Mouse (Mus musculus) gastrocnemius, postnatal 36 days (tissue): ENCODE data around the gene Dhx34. TPM values are rescaled to one million over a fixed set of nuclear protein-coding genes. Genes with fewer than 3 reads are reported as not detected.
A peak's percentile ranks its signal among the peaks of the same experiment; 100 is the strongest.

Experiments used
- DNase-seq, 2 experiments: peaks; one replicate each; pipeline ENCODE4 v3.0.0; 2022
- intact Hi-C: fragments of 180-260 bp; cut with DNase I; formaldehyde crosslinking; loops from one replicate; pipeline ENCODE4 v1.15.1; 2025
- total RNA-seq, 2 experiments: library from RNA; stranded (reverse); gene quantifications; 2 replicates each; pipeline ENCODE4 v1.2.3; 2021

Gene Dhx34
- total RNA-seq, 2 experiments from 2014 or later: 3.1 to 4.5 TPM

GRCm38 (mm10) chr7:16174597-16175541, 47.0 kb downstream of the Dhx34 start, which contains the start of gene Meis3:
Meis3 (plus strand) TSS chr7:16175090.
- intact Hi-C loops: no loop called here
- DNase-seq: peak in 1 of 2 experiments; percentile 39

- DNase-seq: no peak
- intact Hi-C loops: no loop called here
These were observed 48.7 kb downstream of the Dhx34 start for GRCm38 (mm10) chr7:16173146-16173545.

- intact Hi-C loops: no loop called here
- DNase-seq: no peak
These were observed 49.2 kb downstream of the Dhx34 start for GRCm38 (mm10) chr7:16172586-16173140.

GRCm38 (mm10) chr7:16172141-16172581, 49.7 kb downstream of the Dhx34 start:
- DNase-seq: no peak
- intact Hi-C loops: no loop called here

GRCm38 (mm10) chr7:16162036-16162435, 59.8 kb downstream of the Dhx34 start:
- intact Hi-C loops: no loop called here
- no peak for DNase-seq

- intact Hi-C loops: no loop called here
- no peak for DNase-seq
These were observed 60.5 kb downstream of the Dhx34 start for GRCm38 (mm10) chr7:16161302-16161701.

- no peak for DNase-seq
- intact Hi-C loops: no loop called here
These were observed 61.1 kb downstream of the Dhx34 start for GRCm38 (mm10) chr7:16160702-16161101.

GRCm38 (mm10) chr7:16158735-16159134, 63.1 kb downstream of the Dhx34 start:
- intact Hi-C loops: no loop called here
- no peak for DNase-seq

GRCm38 (mm10) chr7:16156105-16156714, 65.6 kb downstream of the Dhx34 start:
- intact Hi-C loops: no loop called here
- DNase-seq: no peak

- DNase-seq: no peak
- intact Hi-C loops: no loop called here
These were observed 66.5 kb downstream of the Dhx34 start for GRCm38 (mm10) chr7:16155132-16155872.

GRCm38 (mm10) chr7:16153522-16153921, 68.3 kb downstream of the Dhx34 start:
- intact Hi-C loops: loop anchor here (1.0 to 2.0 kb wide), 2 partner anchors 58 to 93 kb away; partner anchors contain the start of gene Zfp541
- DNase-seq: no peak

- intact Hi-C loops: no loop called here
- DNase-seq: no peak
These were observed 71.4 kb downstream of the Dhx34 start for GRCm38 (mm10) chr7:16150191-16151145.

GRCm38 (mm10) chr7:16149241-16149640, 72.6 kb downstream of the Dhx34 start:
- DNase-seq: no peak
- intact Hi-C loops: loop anchor here (5.0 to 10.0 kb wide), 3 partner anchors 33 to 172 kb away; no protein-coding TSS in a partner anchor

GRCm38 (mm10) chr7:16147643-16148042, 74.2 kb downstream of the Dhx34 start:
- intact Hi-C loops: loop anchor here (5.0 to 10.0 kb wide), 3 partner anchors 35 to 170 kb away; no protein-coding TSS in a partner anchor
- DNase-seq: peak; percentile 33 to 42

Other genes with a start within 250 kb of the Dhx34 start
- 1 to 10 TPM; 4.5 to 6.6 TPM for gene Bicra, start 174.1 kb downstream of the Dhx34 start, total RNA-seq
- gene Zfp541, start 160.2 kb downstream of the Dhx34 start, total RNA-seq: not detected
- gene Napa, start 123.6 kb downstream of the Dhx34 start, total RNA-seq: 100 to 1,000 TPM in 1 of 2 experiments, 10 to 100 TPM in 1; 92.4 to 109 TPM
- gene Kptn, start 102.1 kb downstream of the Dhx34 start, total RNA-seq: 10 to 100 TPM; 10.8 to 11.3 TPM
- under 1 TPM; 0.12 to 0.13 TPM for gene Slc8a2, start 92.2 kb downstream of the Dhx34 start, total RNA-seq
- 1 to 10 TPM; 1.5 to 2.1 TPM for gene Meis3, start 46.9 kb downstream of the Dhx34 start, total RNA-seq
- under 1 TPM; 0.20 TPM for gene C5ar2, start 22.1 kb upstream of the Dhx34 start, total RNA-seq
- gene C5ar1, start 37.5 kb upstream of the Dhx34 start, total RNA-seq: 1 to 10 TPM; 1.7 to 1.8 TPM
- gene Inafm1, start 51.6 kb upstream of the Dhx34 start, total RNA-seq: 10 to 100 TPM; 12.2 to 15.1 TPM
- 10 to 100 TPM; 40.7 to 44.6 TPM for gene Ccdc9, start 64.8 kb upstream of the Dhx34 start, total RNA-seq
- 1 to 10 TPM; 1.4 to 2.2 TPM for gene Bbc3, start 86.4 kb upstream of the Dhx34 start, total RNA-seq
- gene Sae1, start 165.8 kb upstream of the Dhx34 start, total RNA-seq: 10 to 100 TPM; 21.4 to 29.2 TPM
- 10 to 100 TPM; 24.9 to 27.1 TPM for gene Zc3h4, start 178.9 kb upstream of the Dhx34 start, total RNA-seq
- 10 to 100 TPM; 35.6 to 42.6 TPM for gene Tmem160, start 230.7 kb upstream of the Dhx34 start, total RNA-seq